Mouse (Mus musculus) hindbrain, embryonic 11.5 days (tissue): ENCODE measurements at regions not wholly inside any gene's neighbourhood (a gene's known extent, or its start where the extent isn't known, plus 50 kb on each side); places are given as distances from the start of the nearest gene placed in this dataset.

ENCODE experiments used
- ATAC-seq: fragments of 200-750 bp; cut with Nextera tagmentation; 2 replicates; pipeline ENCODE4 v1.8.0; 2017; ENCODE audit warnings: mild to moderate bottlenecking, moderate TSS enrichment, moderate library complexity; ENCODE audit not compliant: low FRiP score
- DNase-seq: peaks from one replicate; pipeline ENCODE4 v3.0.0-alpha.2; 2015; ENCODE audit warnings: low spot score
- H3K27ac ChIP-seq: fragments of 300-500 bp; sonication (generic); 2 replicates; pipeline ENCODE4 v1.5.1; 2014; ENCODE audit warnings: mild to moderate bottlenecking, low read depth, low read length
- H3K27me3 ChIP-seq: fragments of 300-500 bp; sonication (generic); 2 replicates; pipeline ENCODE4 v1.6.1; 2014; ENCODE audit warnings: mild to moderate bottlenecking, low read length, moderate library complexity, mixed read lengths; ENCODE audit not compliant: control insufficient read depth, insufficient read depth
- H3K36me3 ChIP-seq: fragments of 300-500 bp; sonication (generic); 2 replicates; pipeline ENCODE4 v1.6.1; 2014; ENCODE audit warnings: mild to moderate bottlenecking, low read length, moderate library complexity, mixed read lengths; ENCODE audit not compliant: control insufficient read depth, insufficient read depth
- H3K4me1 ChIP-seq: fragments of 300-500 bp; sonication (generic); replicated peaks from 2 replicates; pipeline ENCODE4 v1.6.1; 2014; ENCODE audit warnings: low read length, mixed read lengths; ENCODE audit not compliant: control insufficient read depth, insufficient read depth
- H3K4me2 ChIP-seq: fragments of 300-500 bp; sonication (generic); replicated peaks from 2 replicates; pipeline ENCODE4 v1.6.1; 2014; ENCODE audit warnings: mild to moderate bottlenecking, low read depth, low read length
- H3K4me3 ChIP-seq: fragments of 300-500 bp; sonication (generic); 2 replicates; pipeline ENCODE4 v1.5.1; 2014; ENCODE audit warnings: low read depth, low read length
- H3K9ac ChIP-seq: fragments of 300-500 bp; sonication (generic); 2 replicates; pipeline ENCODE4 v1.6.1; 2014; ENCODE audit warnings: low read depth, low read length
- H3K9me3 ChIP-seq: fragments of 300-500 bp; sonication (generic); 2 replicates; pipeline ENCODE4 v1.6.1; 2016; ENCODE audit warnings: low read length; ENCODE audit not compliant: control insufficient read depth
- WGBS: fragments of 180-500 bp; shearing (Covaris S2); extraction: QIAGEN DNeasy Blood & Tissue Kit; methylation state at CpG from one replicate; pipeline ENCODE4 v1.1.7; 2014; 5-methylcytosine and 5-hydroxymethylcytosine counted together

GRCm38 (mm10) chr15:97188545-97188944 lies 58.4 kb upstream of the Pced1b start:
- Histone ChIP-seq H3K4me1 (no peaks in the 10 kb centered on the region), H3K36me3 (no peaks in the 10 kb centered on the region), H3K4me3 (no peak overlapping the region), H3K4me2 (no peak overlapping the region), H3K27ac (no peak overlapping the region), H3K9me3 (no peaks in the 10 kb centered on the region), H3K9ac (no peak overlapping the region), H3K27me3 (no peaks in the 10 kb centered on the region)
- ATAC-seq: no peak
- DNase-seq: no peak
- 75% methylated on average over 17 of the region's 17 CpGs for WGBS

DNA sequence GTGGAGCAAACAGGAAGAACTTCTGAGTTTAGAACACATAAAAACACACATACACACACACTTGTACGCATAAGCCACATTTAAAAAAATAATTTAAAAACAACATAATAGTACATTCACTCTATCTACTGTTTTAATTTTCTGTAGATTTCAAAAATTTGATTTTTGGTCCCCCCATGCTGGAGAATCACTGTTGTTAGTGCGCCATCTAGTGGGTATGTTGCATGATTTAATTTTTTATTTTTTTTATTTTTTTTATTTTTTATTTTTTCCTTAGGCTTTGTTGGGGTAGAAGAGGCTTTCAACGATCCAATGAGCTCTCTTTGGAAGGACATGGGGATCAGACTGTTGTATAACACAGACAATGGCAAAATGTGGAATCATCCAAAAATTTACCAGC lies 59.1 kb upstream of the Pced1b start:
- H3K36me3 ChIP-seq: no peaks in the 10 kb centered on the region
- no peaks in the 10 kb centered on the region for H3K4me1 ChIP-seq
- DNase-seq (no peak), ATAC-seq (no peak)
- no peaks in the 10 kb centered on the region for H3K9me3 ChIP-seq
- no peak overlapping the region for H3K27ac ChIP-seq
- H3K4me2 ChIP-seq: no peak overlapping the region
- H3K9ac ChIP-seq: no peak overlapping the region
- H3K27me3 ChIP-seq: no peaks in the 10 kb centered on the region
- no peak overlapping the region for H3K4me3 ChIP-seq
- WGBS: 44% methylated on average over 3 of the region's 3 CpGs

GRCm38 (mm10) chr15:97186034-97186433 lies 60.9 kb upstream of the Pced1b start:
- H3K27me3 ChIP-seq: no peaks in the 10 kb centered on the region
- H3K4me2 ChIP-seq: no peak overlapping the region
- DNase-seq (no peak), ATAC-seq (no peak)
- H3K4me1 ChIP-seq: no peaks in the 10 kb centered on the region
- no peaks in the 10 kb centered on the region for H3K9me3 ChIP-seq
- no peak overlapping the region for H3K27ac ChIP-seq
- WGBS: 77% methylated on average over 8 of the region's 8 CpGs
- H3K9ac ChIP-seq: no peak overlapping the region
- H3K4me3 ChIP-seq: no peak overlapping the region
- no peaks in the 10 kb centered on the region for H3K36me3 ChIP-seq

- no peaks in the 10 kb centered on the region for H3K9me3 ChIP-seq
- WGBS: 51% methylated on average over 9 of the region's 9 CpGs
- ATAC-seq (no peak), DNase-seq (no peak)
- H3K27ac ChIP-seq: no peak overlapping the region
- H3K36me3 ChIP-seq: no peaks in the 10 kb centered on the region
- no peak overlapping the region for H3K4me2 ChIP-seq
- H3K4me1 ChIP-seq: no peaks in the 10 kb centered on the region
- no peaks in the 10 kb centered on the region for H3K27me3 ChIP-seq
- H3K9ac ChIP-seq: no peak overlapping the region
- H3K4me3 ChIP-seq: no peak overlapping the region
Measured at GRCm38 (mm10) chr15:97182617-97183038, 64.3 kb upstream of the Pced1b start.

DNA sequence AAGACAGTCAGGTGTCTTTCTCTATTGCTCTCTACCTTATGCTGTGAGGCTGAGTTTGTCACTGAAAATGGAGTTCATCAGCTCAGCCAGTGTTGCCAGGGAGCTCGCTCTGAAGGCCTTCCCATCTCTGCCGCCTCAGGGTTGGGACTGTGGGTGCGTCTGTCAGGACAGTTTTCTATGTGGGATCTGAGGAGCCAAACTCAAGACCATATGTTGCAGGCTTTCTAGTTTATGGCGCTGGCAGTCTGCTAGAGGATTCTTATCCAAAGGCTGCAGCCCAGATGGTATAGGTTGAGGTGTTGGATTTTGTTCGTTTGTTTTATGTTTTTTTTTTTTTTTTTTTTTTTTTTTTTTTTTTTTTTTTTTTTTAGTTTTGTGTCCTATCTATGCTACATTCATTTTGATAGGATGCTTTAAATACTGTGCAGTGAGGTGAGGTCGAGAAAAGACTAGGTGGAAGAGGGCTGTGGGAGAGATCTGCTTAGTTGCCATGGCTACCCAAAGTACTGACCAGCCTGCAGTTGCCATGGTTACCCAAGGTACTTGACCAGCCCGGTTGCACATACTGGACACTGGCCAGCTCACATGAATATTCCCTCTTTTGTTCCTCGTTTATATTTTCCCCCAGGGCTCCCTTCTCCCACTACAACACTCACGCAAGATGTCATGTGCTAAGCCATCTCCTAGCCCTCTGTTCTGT lies 65.8 kb upstream of the Pced1b start:
- Histone ChIP-seq H3K27ac (no peak overlapping the region), H3K9me3 (no peaks in the 10 kb centered on the region), H3K27me3 (no peaks in the 10 kb centered on the region), H3K36me3 (no peaks in the 10 kb centered on the region), H3K4me3 (no peak overlapping the region), H3K4me1 (no peaks in the 10 kb centered on the region), H3K9ac (no peak overlapping the region), H3K4me2 (no peak overlapping the region)
- no peak for ATAC-seq
- peak; percentile 54 for DNase-seq
- WGBS: 64% methylated on average over 9 of the region's 9 CpGs

DNA sequence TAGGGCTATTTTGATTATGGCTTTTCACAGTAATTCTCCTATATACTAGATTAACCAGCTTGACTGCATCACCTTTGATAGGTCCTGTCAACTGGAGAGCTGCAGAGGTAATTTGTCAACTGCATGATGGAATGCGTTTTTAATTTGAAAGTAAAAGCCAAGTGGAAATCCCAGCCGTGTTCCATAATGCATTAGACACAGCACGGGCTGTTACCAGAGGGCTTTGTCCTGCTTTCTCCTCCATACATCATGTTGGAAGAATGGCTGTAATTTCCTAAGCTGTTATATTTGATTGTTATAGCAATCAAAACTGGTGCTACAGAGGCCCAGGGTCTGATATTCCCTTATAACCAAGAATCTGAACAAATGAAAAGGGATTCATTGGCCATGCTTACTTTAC lies 68.6 kb upstream of the Pced1b start:
- Histone ChIP-seq H3K4me1 (no peaks in the 10 kb centered on the region), H3K9ac (no peak overlapping the region), H3K36me3 (no peaks in the 10 kb centered on the region), H3K4me2 (no peak overlapping the region), H3K4me3 (no peak overlapping the region), H3K9me3 (no peaks in the 10 kb centered on the region), H3K27ac (no peak overlapping the region; the same call in 1 of the 2 replicates), H3K27me3 (no peaks in the 10 kb centered on the region)
- 43% methylated on average over 3 of the region's 3 CpGs for WGBS
- ATAC-seq (no peak), DNase-seq (no peak)

DNA sequence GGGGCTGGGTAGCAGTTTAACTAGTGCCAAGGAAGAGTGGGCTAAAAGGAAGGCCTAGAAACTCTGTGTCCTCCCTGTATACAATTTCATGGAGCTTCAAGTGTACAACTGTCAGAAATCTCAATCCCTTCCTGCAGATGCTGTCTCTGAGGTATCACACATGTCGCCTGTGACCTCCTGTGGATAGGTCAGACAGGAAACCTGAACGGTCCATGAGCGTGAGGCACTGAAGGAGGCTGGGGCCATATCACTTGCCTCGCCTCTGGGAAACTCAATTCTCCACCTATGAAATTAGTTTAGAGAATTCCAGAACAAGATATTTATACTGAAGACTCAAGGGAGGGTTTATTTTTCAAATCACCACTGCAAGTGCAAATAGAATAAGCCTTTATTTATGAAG lies 69.1 kb upstream of the Pced1b start:
- Histone ChIP-seq H3K4me2 (no peak overlapping the region), H3K27ac (no peak overlapping the region), H3K4me1 (no peaks in the 10 kb centered on the region), H3K4me3 (no peak overlapping the region), H3K27me3 (no peaks in the 10 kb centered on the region), H3K9ac (no peak overlapping the region), H3K9me3 (no peaks in the 10 kb centered on the region), H3K36me3 (no peaks in the 10 kb centered on the region)
- no peak for ATAC-seq
- 82% methylated on average over 4 of the region's 4 CpGs for WGBS
- DNase-seq: no peak

DNA sequence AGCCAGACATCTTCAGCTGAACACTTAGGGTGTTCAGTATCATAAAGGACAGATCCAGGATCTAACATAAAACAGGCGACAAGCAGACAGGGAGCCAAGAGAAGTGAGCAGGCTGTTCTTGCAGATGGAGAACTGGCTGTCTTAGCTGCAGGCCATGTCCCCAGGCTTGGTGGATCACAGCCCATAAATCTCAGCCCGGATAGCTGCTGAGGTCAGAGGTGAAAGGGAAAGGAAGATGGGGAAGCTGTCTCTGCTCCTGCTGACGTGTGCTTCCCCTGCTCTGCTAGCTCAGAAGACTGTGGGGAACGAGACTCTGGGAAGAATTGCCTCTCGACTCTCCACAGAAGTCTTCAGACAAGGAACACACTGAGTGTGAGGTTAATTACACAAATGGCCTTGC lies 71.9 kb upstream of the Pced1b start:
- no peak overlapping the region for H3K4me3 ChIP-seq
- H3K36me3 ChIP-seq: no peaks in the 10 kb centered on the region
- no peaks in the 10 kb centered on the region for H3K27me3 ChIP-seq
- no peak overlapping the region for H3K9ac ChIP-seq
- no peak overlapping the region for H3K27ac ChIP-seq
- no peaks in the 10 kb centered on the region for H3K9me3 ChIP-seq
- H3K4me2 ChIP-seq: no peak overlapping the region
- DNase-seq (no peak), ATAC-seq (no peak)
- WGBS: 51% methylated on average over 5 of the region's 5 CpGs
- H3K4me1 ChIP-seq: no peaks in the 10 kb centered on the region

GRCm38 (mm10) chr15:97173233-97173632 lies 73.7 kb upstream of the Pced1b start:
- no peak overlapping the region for H3K4me3 ChIP-seq
- no peak overlapping the region for H3K27ac ChIP-seq
- no peaks in the 10 kb centered on the region for H3K27me3 ChIP-seq
- no peaks in the 10 kb centered on the region for H3K36me3 ChIP-seq
- ATAC-seq (no peak), DNase-seq (no peak)
- no peaks in the 10 kb centered on the region for H3K9me3 ChIP-seq
- H3K4me1 ChIP-seq: no peaks in the 10 kb centered on the region
- no peak overlapping the region for H3K4me2 ChIP-seq
- WGBS: 78% methylated on average over 17 of the region's 17 CpGs
- H3K9ac ChIP-seq: no peak overlapping the region
